Mouse (Mus musculus): ENCODE measurements around the gene Tcta.
"Not testable (repeated sequence)": the region's sequence is repeated elsewhere in the genome, so short reads cannot be mapped to it uniquely, and the experiment has no call there.

Tcta gene

GRCm38 (mm10) chr9:108271941-108272340 lies 34.0 kb downstream of the Tcta start:
- no peak for DNase-seq (ENCODE audit: low spot score)

- DNase-seq (ENCODE audit: low spot score): not testable (repeated sequence)
These were observed 37.3 kb downstream of the Tcta start for GRCm38 (mm10) chr9:108268701-108269100.

- DNase-seq (ENCODE audit: low spot score): no peak
These were observed 38.3 kb downstream of the Tcta start for GRCm38 (mm10) chr9:108267691-108268090.

GRCm38 (mm10) chr9:108266261-108266935 lies 39.6 kb downstream of the Tcta start:
- DNase-seq (ENCODE audit: low spot score): no peak

GRCm38 (mm10) chr9:108264191-108264921 lies 41.6 kb downstream of the Tcta start:
- no peak for DNase-seq (ENCODE audit: low spot score)

GRCm38 (mm10) chr9:108263690-108264190 lies 42.2 kb downstream of the Tcta start, which contains the start of gene Dag1:
TSS of gene Dag1 (minus strand) at chr9:108263958.
- peak; percentile 91 for DNase-seq (ENCODE audit: low spot score)

- DNase-seq (ENCODE audit: low spot score): peak; percentile 31
These were observed 42.8 kb downstream of the Tcta start for GRCm38 (mm10) chr9:108263131-108263681.

- DNase-seq (ENCODE audit: low spot score): no peak
These were observed 43.4 kb downstream of the Tcta start for GRCm38 (mm10) chr9:108262494-108263049.

GRCm38 (mm10) chr9:108261865-108262264 lies 44.1 kb downstream of the Tcta start:
- no peak for DNase-seq (ENCODE audit: low spot score)

GRCm38 (mm10) chr9:108260526-108260925 lies 45.4 kb downstream of the Tcta start:
- DNase-seq (ENCODE audit: low spot score): no peak

Measured in c-Kit-positive CD71-positive TER-119-positive erythroid progenitor cells, embryonic 14.5 days (primary cell).